Mouse (Mus musculus) heart, embryonic 11.5 days (tissue): Measurements from ENCODE around the gene Nlk. TPM values are rescaled to one million over a fixed set of nuclear protein-coding genes. Genes with fewer than 3 reads are reported as not detected.

ENCODE experiments used
- ATAC-seq: fragments of 200-750 bp; cut with Nextera tagmentation; replicated peaks from 2 replicates; pipeline ENCODE4 v1.8.0; 2017; ENCODE audit warnings: moderate library complexity; ENCODE audit not compliant: insufficient number of reproducible peaks, low FRiP score, low TSS enrichment
- H3K27ac ChIP-seq: fragments of 300-500 bp; sonication (generic); 2 replicates; pipeline ENCODE4 v1.5.1; 2014; ENCODE audit warnings: mild to moderate bottlenecking, low read depth, low read length
- H3K27me3 ChIP-seq: fragments of 300-500 bp; sonication (generic); 2 replicates; pipeline ENCODE4 v1.6.1; 2014; ENCODE audit warnings: mild to moderate bottlenecking, low read length, mixed read lengths; ENCODE audit not compliant: control insufficient read depth, insufficient read depth
- H3K36me3 ChIP-seq: fragments of 300-500 bp; sonication (generic); 2 replicates; pipeline ENCODE4 v1.6.1; 2014; ENCODE audit warnings: mild to moderate bottlenecking, low read length, moderate library complexity, mixed read lengths; ENCODE audit not compliant: control insufficient read depth, insufficient read depth
- H3K4me1 ChIP-seq: fragments of 300-500 bp; sonication (generic); 2 replicates; pipeline ENCODE4 v1.6.1; 2014; ENCODE audit warnings: low read length; ENCODE audit not compliant: control insufficient read depth, insufficient read depth
- H3K4me2 ChIP-seq: fragments of 300-500 bp; sonication (generic); 2 replicates; pipeline ENCODE4 v1.6.1; 2014; ENCODE audit warnings: mild to moderate bottlenecking, moderate library complexity
- H3K4me3 ChIP-seq: fragments of 300-500 bp; sonication (generic); 2 replicates; pipeline ENCODE4 v1.5.1; 2014; ENCODE audit warnings: low read depth, low read length
- H3K9ac ChIP-seq: fragments of 300-500 bp; sonication (generic); 2 replicates; pipeline ENCODE4 v1.6.1; 2014; ENCODE audit warnings: mild to moderate bottlenecking, low read depth, low read length, moderate library complexity
- H3K9me3 ChIP-seq: fragments of 300-500 bp; sonication (generic); replicated peaks from 2 replicates; pipeline ENCODE4 v1.6.1; 2016; ENCODE audit warnings: low read length; ENCODE audit not compliant: control insufficient read depth
- WGBS: fragments of 180-500 bp; shearing (Covaris S2); extraction: QIAGEN DNeasy Blood & Tissue Kit; methylation state at CpG from one replicate; pipeline ENCODE4 v1.1.7; 2014; ENCODE audit not compliant: insufficient replicate concordance; 5-methylcytosine and 5-hydroxymethylcytosine counted together
- polyA plus RNA-seq: library from polyadenylated mRNA; unstranded; fragments of >200 nt; fragmentation: Nextera tagmentation; extraction: Ambion mirVana; gene quantifications from 2 replicates; pipeline ENCODE4 v1.2.1, GENCODE M21; 2014

Gene Nlk
- polyA plus RNA-seq, 1 experiment from 2014 or later: 16.1 TPM

GRCm38 (mm10) chr11:78703085-78703484 lies 5.9 kb upstream of the Nlk start:
- 0 out of 2 replicates have a peak, but pooled peaks cover 4% of the 10 kb centered on the region for H3K4me1 ChIP-seq
- H3K27ac ChIP-seq: no peak overlapping the region
- H3K9ac ChIP-seq: no peak overlapping the region
- no peaks in the 10 kb centered on the region for H3K27me3 ChIP-seq
- H3K4me3 ChIP-seq: no peak overlapping the region
- H3K4me2 ChIP-seq: no peak overlapping the region
- no peaks in the 10 kb centered on the region for H3K9me3 ChIP-seq
- no peak for ATAC-seq
- 61% methylated on average over 5 of the region's 5 CpGs for WGBS
- H3K36me3 ChIP-seq: no peaks in the 10 kb centered on the region

- H3K4me3 ChIP-seq: no peak overlapping the region
- no peaks in the 10 kb centered on the region for H3K27me3 ChIP-seq
- H3K9ac ChIP-seq: no peak overlapping the region
- 0 out of 2 replicates have a peak, but pooled peaks cover 4% of the 10 kb centered on the region for H3K4me1 ChIP-seq
- no peak overlapping the region for H3K27ac ChIP-seq
- H3K4me2 ChIP-seq: no peak overlapping the region
- ATAC-seq: no peak
- 52% methylated on average over 3 of the region's 3 CpGs for WGBS
- H3K9me3 ChIP-seq: no peaks in the 10 kb centered on the region
- no peaks in the 10 kb centered on the region for H3K36me3 ChIP-seq
These were observed 5.1 kb upstream of the Nlk start for GRCm38 (mm10) chr11:78702319-78702718.

- ATAC-seq: peak; percentile 80
- peaks cover 19% of the 10 kb centered on the region for H3K4me1 ChIP-seq
- H3K9me3 ChIP-seq: no peaks in the 10 kb centered on the region
- peak overlapping the region; percentile 57; the same call in 1 of the 2 replicates for H3K27ac ChIP-seq
- peak overlapping the region; percentile 29 for H3K4me2 ChIP-seq
- H3K9ac ChIP-seq: peak overlapping the region; percentile 62
- under 1% methylated on average over 12 of the region's 12 CpGs for WGBS
- H3K27me3 ChIP-seq: no peaks in the 10 kb centered on the region
- peak overlapping the region; percentile 86 for H3K4me3 ChIP-seq
- no peaks in the 10 kb centered on the region for H3K36me3 ChIP-seq
These were observed 589 bp upstream of the Nlk start for GRCm38 (mm10) chr11:78697753-78698171.

- no peaks in the 10 kb centered on the region for H3K27me3 ChIP-seq
- H3K9me3 ChIP-seq: no peaks in the 10 kb centered on the region
- H3K27ac ChIP-seq: no peak overlapping the region
- H3K4me1 ChIP-seq: peaks cover 31% of the 10 kb centered on the region
- H3K4me2 ChIP-seq: peak overlapping the region; percentile 42
- no peaks in the 10 kb centered on the region for H3K36me3 ChIP-seq
- no peak for ATAC-seq
- no peak overlapping the region for H3K4me3 ChIP-seq
- no peak overlapping the region for H3K9ac ChIP-seq
- 55% methylated on average over 3 of the region's 3 CpGs for WGBS
These were observed 2.9 kb downstream of the Nlk start for GRCm38 (mm10) chr11:78694249-78694648.

- 90% methylated on average over 8 of the region's 8 CpGs for WGBS
- Histone ChIP-seq H3K9me3 (no peaks in the 10 kb centered on the region), H3K27ac (no peak overlapping the region), H3K4me3 (no peak overlapping the region), H3K36me3 (no peaks in the 10 kb centered on the region), H3K27me3 (no peaks in the 10 kb centered on the region), H3K9ac (no peak overlapping the region), H3K4me1 (peaks cover 36% of the 10 kb centered on the region), H3K4me2 (no peak overlapping the region)
- no peak for ATAC-seq
These were observed 3.9 kb downstream of the Nlk start for GRCm38 (mm10) chr11:78693307-78693706.

GRCm38 (mm10) chr11:78691201-78691600 lies 6.0 kb downstream of the Nlk start:
- H3K4me1 ChIP-seq: peaks cover 40% of the 10 kb centered on the region
- H3K4me2 ChIP-seq: no peak overlapping the region

GRCm38 (mm10) chr11:78690547-78690946 lies 6.6 kb downstream of the Nlk start:
- Histone ChIP-seq H3K9ac (no peak overlapping the region), H3K27ac (no peak overlapping the region), H3K36me3 (0 out of 2 replicates have a peak, but pooled peaks cover 2% of the 10 kb centered on the region), H3K4me2 (0 out of 2 replicates have a peak overlapping the region, but pooled peaks have one; percentile 1), H3K9me3 (no peaks in the 10 kb centered on the region), H3K4me3 (no peak overlapping the region), H3K4me1 (peaks cover 35% of the 10 kb centered on the region), H3K27me3 (no peaks in the 10 kb centered on the region)
- WGBS: 70% methylated on average over 3 of the region's 3 CpGs
- no peak for ATAC-seq

More at GRCm38 (mm10) chr11:78691201-78691600, 6.0 kb downstream of the Nlk start:
- no peak overlapping the region for H3K4me3 ChIP-seq
- no peaks in the 10 kb centered on the region for H3K36me3 ChIP-seq
- H3K27me3 ChIP-seq: no peaks in the 10 kb centered on the region
- H3K9ac ChIP-seq: no peak overlapping the region
- no peaks in the 10 kb centered on the region for H3K9me3 ChIP-seq
- no peak overlapping the region for H3K27ac ChIP-seq
- WGBS: 68% methylated on average over 2 of the region's 2 CpGs
- no peak for ATAC-seq

- H3K4me1 ChIP-seq: no peaks in the 10 kb centered on the region
- ATAC-seq: no peak
- H3K9me3 ChIP-seq: no peaks in the 10 kb centered on the region
- 0 out of 2 replicates have a peak, but pooled peaks cover 4% of the 10 kb centered on the region for H3K36me3 ChIP-seq
- WGBS: 83% methylated on average over 3 of the region's 3 CpGs
- no peaks in the 10 kb centered on the region for H3K27me3 ChIP-seq
- no peak overlapping the region for H3K27ac ChIP-seq
- no peak overlapping the region for H3K9ac ChIP-seq
- no peak overlapping the region for H3K4me2 ChIP-seq
- H3K4me3 ChIP-seq: no peak overlapping the region
These were observed 16.1 kb downstream of the Nlk start for GRCm38 (mm10) chr11:78681058-78681457.

- Histone ChIP-seq H3K9ac (no peak overlapping the region), H3K27me3 (no peaks in the 10 kb centered on the region), H3K4me2 (no peak overlapping the region), H3K4me3 (no peak overlapping the region), H3K27ac (no peak overlapping the region), H3K9me3 (no peaks in the 10 kb centered on the region), H3K36me3 (0 out of 2 replicates have a peak, but pooled peaks cover 2% of the 10 kb centered on the region), H3K4me1 (no peaks in the 10 kb centered on the region)
- no peak for ATAC-seq
- 71% methylated on average over 2 of the region's 2 CpGs for WGBS
These were observed 18.4 kb downstream of the Nlk start for GRCm38 (mm10) chr11:78678761-78679160.
